Mouse (Mus musculus) liver, embryonic 11.5 days (tissue): ENCODE results near the gene Grk2. TPM values are rescaled to one million over a fixed set of nuclear protein-coding genes. Genes with fewer than 3 reads are reported as not detected.

Experiments used
- microRNA-seq: library from miRNA; unstranded; fragments of <30 nt; microRNA quantifications from one replicate; pipeline ENCODE4, GENCODE M21; 2017; ENCODE audit warnings: borderline number of aligned reads
- polyA plus RNA-seq: library from polyadenylated mRNA; unstranded; fragments of >200 nt; fragmentation: Nextera tagmentation; extraction: Ambion mirVana; gene quantifications from 2 replicates; pipeline ENCODE4 v1.2.1, GENCODE M21; 2014

Grk2 gene
- polyA plus RNA-seq, 1 experiment from 2014 or later: 23.1 TPM

Small RNA genes within 50 kb of the gene (microRNA-seq; reads per million reads assigned to microRNA genes)
- gene Mir6985: not detected

Other genes starting within 250 kb of the Grk2 start
- 14.6 and 16.7 TPM in 2 replicates for gene Gstp3, start 246.7 kb downstream of the Grk2 start, polyA plus RNA-seq
- 0.51 and 0.52 TPM in 2 replicates for gene Cabp2, start 224.6 kb downstream of the Grk2 start, polyA plus RNA-seq
- gene Cdk2ap2, start 209.0 kb downstream of the Grk2 start, polyA plus RNA-seq: 121 and 135 TPM in 2 replicates
- 7.2 and 8.0 TPM in 2 replicates for gene Pitpnm1, start 206.2 kb downstream of the Grk2 start, polyA plus RNA-seq
- 56.2 and 61.8 TPM in 2 replicates for gene Aip, start 180.4 kb downstream of the Grk2 start, polyA plus RNA-seq
- not detected in 2 replicates for gene Gpr152, start 166.4 kb downstream of the Grk2 start, polyA plus RNA-seq
- 0.21 TPM in 1 of 2 replicates, not detected in the other for gene Cabp4, start 162.2 kb downstream of the Grk2 start, polyA plus RNA-seq
- gene Coro1b, start 157.6 kb downstream of the Grk2 start, polyA plus RNA-seq: 126 and 132 TPM in 2 replicates
- 38.7 and 41.1 TPM in 2 replicates for gene Ptprcap, start 152.6 kb downstream of the Grk2 start, polyA plus RNA-seq
- gene Rps6kb2, start 142.9 kb downstream of the Grk2 start, polyA plus RNA-seq: 41.0 and 53.5 TPM in 2 replicates
- 0.89 and 1.2 TPM in 2 replicates for gene Carns1, start 130.7 kb downstream of the Grk2 start, polyA plus RNA-seq
- gene Tbc1d10c, start 114.9 kb downstream of the Grk2 start, polyA plus RNA-seq: 3.3 and 3.4 TPM in 2 replicates
- 773 and 809 TPM in 2 replicates for gene Ppp1ca, start 114.2 kb downstream of the Grk2 start, polyA plus RNA-seq
- gene Rad9a, start 104.6 kb downstream of the Grk2 start, polyA plus RNA-seq: 35.7 and 38.8 TPM in 2 replicates
- 1.9 and 2.4 TPM in 2 replicates for gene Clcf1, start 92.0 kb downstream of the Grk2 start, polyA plus RNA-seq
- not detected in 2 replicates for gene AC109138.7, start 91.9 kb downstream of the Grk2 start, polyA plus RNA-seq
- 22.1 and 24.9 TPM in 2 replicates for gene Pold4, start 74.3 kb downstream of the Grk2 start, polyA plus RNA-seq
- 3.2 and 3.3 TPM in 2 replicates for gene Ssh3, start 37.0 kb downstream of the Grk2 start, polyA plus RNA-seq
- gene Ankrd13d, start 23.1 kb downstream of the Grk2 start, polyA plus RNA-seq: 2.9 and 3.2 TPM in 2 replicates
- 39.8 and 40.2 TPM in 2 replicates for gene Kdm2a, start 92.1 kb upstream of the Grk2 start, polyA plus RNA-seq
- 10.3 and 14.3 TPM in 2 replicates for gene Rhod, start 133.2 kb upstream of the Grk2 start, polyA plus RNA-seq
- gene Syt12, start 171.2 kb upstream of the Grk2 start, polyA plus RNA-seq: 0.26 and 0.27 TPM in 2 replicates
- gene 2010003K11Rik, start 192.4 kb upstream of the Grk2 start, polyA plus RNA-seq: 0.14 TPM in 1 of 2 replicates, not detected in the other
- gene Pcx, start 204.2 kb upstream of the Grk2 start, polyA plus RNA-seq: 18.6 and 21.0 TPM in 2 replicates